Mouse (Mus musculus) hindbrain, embryonic 15.5 days (tissue): ENCODE data around the gene Xirp1. TPM values are rescaled to one million over a fixed set of nuclear protein-coding genes. Genes with fewer than 3 reads are reported as not detected.

ENCODE experiments used
- ATAC-seq: fragments of 200-750 bp; cut with Nextera tagmentation; 2 replicates; pipeline ENCODE4 v1.8.0; 2017; ENCODE audit warnings: low read depth, moderate number of reproducible peaks, moderate TSS enrichment; ENCODE audit not compliant: low FRiP score
- H3K27ac ChIP-seq: fragments of 300-500 bp; sonication (generic); replicated peaks from 2 replicates; pipeline ENCODE4 v1.5.1; 2015; ENCODE audit warnings: mild to moderate bottlenecking, inconsistent platforms
- H3K27me3 ChIP-seq: fragments of 300-500 bp; sonication (generic); 2 replicates; pipeline ENCODE4 v1.6.1; 2015; ENCODE audit warnings: control low read depth, inconsistent platforms
- H3K36me3 ChIP-seq: fragments of 300-500 bp; sonication (generic); 2 replicates; pipeline ENCODE4 v1.6.1; 2015; ENCODE audit warnings: control low read depth, inconsistent platforms
- H3K4me1 ChIP-seq: fragments of 300-500 bp; sonication (generic); replicated peaks from 2 replicates; pipeline ENCODE4 v1.6.1; 2015; ENCODE audit warnings: control low read depth, inconsistent platforms
- H3K4me2 ChIP-seq: fragments of 300-500 bp; sonication (generic); 2 replicates; pipeline ENCODE4 v1.6.1; 2015; ENCODE audit warnings: moderate library complexity, mild to moderate bottlenecking, inconsistent platforms
- H3K4me3 ChIP-seq: fragments of 300-500 bp; sonication (generic); 2 replicates; pipeline ENCODE4 v1.5.1; 2015; ENCODE audit warnings: mild to moderate bottlenecking, inconsistent platforms
- H3K9ac ChIP-seq: fragments of 300-500 bp; sonication (generic); 2 replicates; pipeline ENCODE4 v1.6.1; 2015; ENCODE audit warnings: inconsistent platforms
- H3K9me3 ChIP-seq: fragments of 300-500 bp; sonication (generic); 2 replicates; pipeline ENCODE4 v1.6.1; 2016; ENCODE audit warnings: control low read depth, inconsistent platforms
- WGBS: fragments of 180-500 bp; shearing (Covaris S2); methylation state at CpG from one replicate; pipeline ENCODE4 v1.1.7; 2015; 5-methylcytosine and 5-hydroxymethylcytosine counted together
- polyA plus RNA-seq: library from polyadenylated mRNA; unstranded; fragments of >200 nt; fragmentation: Nextera tagmentation; extraction: Ambion mirVana; gene quantifications from 2 replicates; pipeline ENCODE4 v1.2.1, GENCODE M21; 2015

Gene Xirp1
- polyA plus RNA-seq, 1 experiment from 2014 or later = not detected

DNA sequence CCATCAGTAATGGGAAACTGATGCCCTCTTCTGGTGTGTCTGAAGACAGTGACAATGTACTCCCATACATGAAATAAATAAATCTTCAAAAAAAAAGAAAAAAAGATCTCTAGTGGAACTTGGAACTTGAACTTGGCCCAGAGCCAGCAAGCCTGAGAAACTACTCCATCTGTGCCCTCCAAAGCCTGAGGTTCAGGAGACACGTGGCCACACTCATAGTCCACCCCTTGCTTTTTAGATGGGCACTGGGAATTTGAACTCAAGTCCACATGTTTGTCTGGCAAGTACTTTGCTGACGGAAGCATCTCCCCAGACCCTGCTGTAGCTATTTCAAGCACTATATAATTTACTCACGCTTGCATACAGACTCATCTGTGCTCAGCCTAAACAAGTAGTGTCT lies 58.2 kb downstream of the Xirp1 start:
- Histone ChIP-seq H3K4me1 (peaks cover 3% of the 10 kb centered on the region), H3K4me3 (no peak overlapping the region), H3K36me3 (no peaks in the 10 kb centered on the region), H3K9ac (no peak overlapping the region), H3K27ac (no peak overlapping the region), H3K9me3 (no peaks in the 10 kb centered on the region), H3K27me3 (no peaks in the 10 kb centered on the region), H3K4me2 (no peak overlapping the region)
- no peak for ATAC-seq
- WGBS = 77% methylated on average over 3 of the region's 3 CpGs

DNA sequence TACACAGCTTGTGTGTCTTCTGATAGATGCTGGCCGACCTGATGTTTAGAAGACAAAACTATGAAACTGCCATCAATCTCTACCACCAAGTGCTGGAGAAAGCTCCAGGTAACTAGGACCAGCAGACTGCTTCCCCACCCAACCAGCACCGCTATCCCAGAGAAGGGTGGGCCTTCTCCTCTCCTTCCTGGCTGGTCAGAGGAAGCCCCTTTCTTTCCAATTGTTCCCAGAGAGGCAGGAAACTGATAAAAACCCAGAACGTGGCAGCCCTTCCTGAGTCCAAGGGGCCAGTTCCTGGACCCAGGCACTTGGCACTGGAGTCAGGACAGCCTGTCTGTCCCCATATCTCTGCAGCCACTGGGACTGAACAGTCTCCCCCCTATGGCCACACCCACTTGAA lies 59.2 kb downstream of the Xirp1 start:
- Histone ChIP-seq H3K36me3 (no peaks in the 10 kb centered on the region), H3K27ac (no peak overlapping the region), H3K9ac (no peak overlapping the region), H3K4me3 (no peak overlapping the region), H3K9me3 (no peaks in the 10 kb centered on the region), H3K4me2 (no peak overlapping the region), H3K27me3 (no peaks in the 10 kb centered on the region), H3K4me1 (no peaks in the 10 kb centered on the region)
- ATAC-seq = no peak
- WGBS = 77% methylated on average over 3 of the region's 3 CpGs

Other genes starting within 250 kb of the Xirp1 start
- 0.29 and 0.52 TPM in 2 replicates for gene Scn11a, start 198.1 kb downstream of the Xirp1 start, polyA plus RNA-seq
- gene Wdr48, start 128.7 kb downstream of the Xirp1 start, polyA plus RNA-seq = 64.3 and 65.4 TPM in 2 replicates
- 25.8 and 28.9 TPM in 2 replicates for gene Gorasp1, start 86.0 kb downstream of the Xirp1 start, polyA plus RNA-seq
- 1.2 and 1.5 TPM in 2 replicates for gene Ttc21a, start 86.0 kb downstream of the Xirp1 start, polyA plus RNA-seq
- 1.6 and 1.7 TPM in 2 replicates for gene Csrnp1, start 38.9 kb downstream of the Xirp1 start, polyA plus RNA-seq
- gene Cx3cr1, start 46.3 kb upstream of the Xirp1 start, polyA plus RNA-seq = 9.9 and 10.0 TPM in 2 replicates
- gene Ccr8, start 68.5 kb upstream of the Xirp1 start, polyA plus RNA-seq = not detected in 2 replicates
- 44.0 and 44.7 TPM in 2 replicates for gene Slc25a38, start 86.8 kb upstream of the Xirp1 start, polyA plus RNA-seq
- 927 and 930 TPM in 2 replicates for gene Rpsa, start 104.1 kb upstream of the Xirp1 start, polyA plus RNA-seq
- 0.14 and 0.23 TPM in 2 replicates for gene Mobp, start 126.1 kb upstream of the Xirp1 start, polyA plus RNA-seq